Mouse (Mus musculus): ENCODE results near the gene Crybg2. TPM values are rescaled to one million over a fixed set of nuclear protein-coding genes. Genes with fewer than 3 reads are reported as not detected.

Crybg2 gene
- total RNA-seq, 2 experiments from 2014 or later = not detected

DNA sequence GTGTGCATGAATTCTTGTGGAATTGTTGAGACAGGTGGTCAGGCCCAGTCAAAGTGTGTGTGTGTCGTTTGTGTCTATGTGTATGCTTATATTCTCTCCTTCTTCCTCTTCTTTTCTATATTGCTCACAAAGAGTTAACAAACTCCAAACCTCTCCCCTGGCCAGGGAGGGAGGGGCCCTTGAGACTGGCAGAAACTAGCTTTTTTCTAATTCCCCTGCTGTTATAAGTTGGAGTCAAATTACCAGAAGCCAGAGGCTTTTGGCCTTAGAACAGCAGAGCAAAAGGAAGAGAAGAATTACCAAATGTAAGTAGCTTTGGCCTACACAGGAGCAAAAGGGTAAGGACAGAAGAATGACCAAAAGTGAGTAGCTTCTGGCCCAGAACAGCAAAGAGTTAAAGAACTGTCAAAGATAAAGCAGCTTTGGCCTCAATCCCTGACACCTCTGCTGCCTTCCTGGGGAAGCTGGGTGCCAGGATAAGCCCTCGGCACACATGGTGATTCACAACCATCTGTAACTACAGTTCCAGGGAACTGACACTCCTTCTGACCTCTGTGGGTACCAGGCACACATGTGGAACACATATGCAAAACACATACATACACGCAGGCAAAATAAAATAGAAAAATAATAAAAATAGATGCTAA lies 75.8 kb downstream of the Crybg2 start:
- intact Hi-C loops (cut with DNase I) = no loop called here
- DNase-seq = no peak

DNA sequence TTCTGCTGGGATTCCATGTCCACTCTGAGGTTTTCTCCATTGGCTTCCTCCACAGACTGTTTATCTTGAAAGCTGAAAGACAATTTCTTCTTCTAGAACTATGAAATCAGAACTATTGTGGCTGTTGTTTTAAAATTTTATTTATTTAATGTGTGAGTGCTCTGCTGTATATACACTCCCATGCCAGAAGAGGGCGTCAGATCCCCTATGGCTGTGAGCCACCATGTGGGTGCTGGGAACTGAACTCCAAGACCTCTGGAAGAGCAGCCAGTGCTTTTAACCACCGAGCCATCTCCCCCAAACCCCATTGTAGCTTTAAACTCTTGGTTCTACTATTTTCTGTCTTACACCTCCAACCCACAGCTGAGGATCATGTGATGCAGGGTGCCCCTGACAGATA lies 78.2 kb downstream of the Crybg2 start:
- intact Hi-C loops (cut with DNase I) = no loop called here
- no peak for DNase-seq

Other genes starting within 250 kb of the Crybg2 start
- 1 to 10 TPM; 4.9 to 6.1 TPM for gene Rps6ka1, start 173.0 kb upstream of the Crybg2 start, total RNA-seq (2021)
- 10 to 100 TPM; 31.8 to 54.4 TPM for gene Hmgn2, start 92.2 kb upstream of the Crybg2 start, total RNA-seq (2021)
- gene Dhdds, start 59.9 kb upstream of the Crybg2 start, total RNA-seq (2021) = 10 to 100 TPM; 10.5 to 10.9 TPM
- gene Lin28a, start 42.0 kb upstream of the Crybg2 start, total RNA-seq (2021) = 1 to 10 TPM in 1 of 2 experiments, under 1 TPM in 1; 0.28 to 1.1 TPM
- not detected for gene Zfp683, start 7.0 kb upstream of the Crybg2 start, total RNA-seq (2021)
- gene Cd52, start 34.3 kb downstream of the Crybg2 start, total RNA-seq (2021) = 1 to 10 TPM; 1.1 to 1.9 TPM
- 1 to 10 TPM; 1.4 to 2.1 TPM for gene Ubxn11, start 41.8 kb downstream of the Crybg2 start, total RNA-seq (2021)
- 10 to 100 TPM; 17.1 to 19.7 TPM for gene Sh3bgrl3, start 68.0 kb downstream of the Crybg2 start, total RNA-seq (2021)
- gene Cep85, start 126.3 kb downstream of the Crybg2 start, total RNA-seq (2021) = 10 to 100 TPM; 51.0 to 64.2 TPM
- gene Gm7534, start 142.2 kb downstream of the Crybg2 start, total RNA-seq (2021) = not detected
- 1 to 10 TPM; 1.3 to 1.4 TPM for gene Catsper4, start 166.6 kb downstream of the Crybg2 start, total RNA-seq (2021)
- gene Cnksr1, start 177.6 kb downstream of the Crybg2 start, total RNA-seq (2021) = 10 to 100 TPM; 33.7 to 36.3 TPM
- gene E130218I03Rik, start 182.8 kb downstream of the Crybg2 start, total RNA-seq (2021) = not detected
- gene Zfp593, start 184.8 kb downstream of the Crybg2 start, total RNA-seq (2021) = 1 to 10 TPM; 4.5 to 4.7 TPM
- gene Gm30191, start 186.1 kb downstream of the Crybg2 start, total RNA-seq (2021) = not detected
- gene Grrp1, start 193.3 kb downstream of the Crybg2 start, total RNA-seq (2021) = 1 to 10 TPM; 2.4 to 3.6 TPM
- gene Pdik1l, start 227.1 kb downstream of the Crybg2 start, total RNA-seq (2021) = 1 to 10 TPM; 2.2 to 4.3 TPM

Measured in gastrocnemius, postnatal 36 days (tissue).